Mouse (Mus musculus) ES-Bruce4 (cell line): ENCODE measurements at regions not wholly inside any gene's neighbourhood (a gene's known extent, or its start where the extent isn't known, plus 50 kb on each side); places are given as distances from the start of the nearest gene placed in this dataset.

Experiments used
- CTCF ChIP-seq: IDR thresholded peaks from one replicate; pipeline ENCODE4 v1.8.1; 2011; ENCODE audit warnings: low read depth, low read length
- POLR2A ChIP-seq: IDR thresholded peaks from one replicate; pipeline ENCODE4 v1.8.1; 2011; ENCODE audit warnings: low read length; ENCODE audit not compliant: insufficient read depth

GRCm38 (mm10) chr9:68118266-68118665, 278.1 kb downstream of the Vps13c start:
- no peak for TF ChIP-seq POLR2A
- TF ChIP-seq CTCF = no peak
